In the genomic region with DNA sequence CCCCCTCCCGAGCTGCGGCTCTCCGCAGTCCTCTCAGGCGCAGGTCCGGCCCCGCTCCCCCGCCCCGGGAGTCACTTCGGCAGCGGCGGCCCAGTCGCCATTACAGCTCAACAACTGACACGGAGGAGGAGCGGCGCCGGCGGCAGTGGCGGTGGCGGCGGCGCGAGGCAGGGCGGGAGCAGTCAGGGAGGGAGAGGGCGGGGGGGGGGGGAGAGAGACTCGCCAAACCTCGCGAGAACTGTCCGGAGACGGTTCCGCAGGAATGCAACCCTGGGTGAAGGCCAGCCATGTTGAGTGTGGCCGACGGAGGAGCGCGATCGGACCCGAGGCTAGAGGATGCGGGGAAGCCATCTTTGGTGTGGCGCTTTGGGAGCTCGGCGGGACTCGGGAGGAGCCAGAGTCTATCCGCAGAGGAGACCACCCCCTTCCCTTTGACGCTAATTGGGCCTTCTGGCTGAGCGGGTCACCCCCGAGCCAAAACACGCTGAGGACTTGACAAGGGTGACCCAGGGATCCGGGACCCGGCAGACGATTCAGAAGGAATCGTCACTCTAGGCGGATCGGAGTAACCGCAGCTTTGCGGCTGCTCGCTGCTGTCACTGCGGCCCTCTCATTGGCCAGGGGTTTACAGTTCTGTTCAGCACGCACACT, we compare ENCODE assay signal across 8 mouse cellular contexts. TPM values are rescaled to one million over a fixed set of nuclear protein-coding genes. Genes with fewer than 3 reads are reported as not detected.
DNase-seq lines count a peak whose midpoint lies in the region; ATAC-seq and TF ChIP-seq lines count a peak whose summit lies in the region.

TSS of gene Cep350 (minus strand) at position 188 of the 651 bp plus-strand sequence.

- TF ChIP-seq POLR2A in MEL (IDR thresholded peaks at IDR 0.05; ENCODE audit: control insufficient read depth in 1 of 2, insufficient read depth in 1 of 2, low read depth in 1 of 2, low read length in 2 of 2, poor library complexity in 1 of 2), result peak; percentile 16 to 76
- TF ChIP-seq POLR2A in cerebellum, adult 2 months (IDR thresholded peaks at IDR 0.05; ENCODE audit: borderline replicate concordance, insufficient read depth, low read length), result peak; percentile 71

- H3K4me3 ChIP-seq in MEL (ENCODE audit: control insufficient read depth in 1 of 2, insufficient read depth in 1 of 2, low read depth in 2 of 2, low read length in 2 of 2), result peak within 1 kb of the TSS; percentile 71 to 95
- H3K4me3 ChIP-seq in cerebellum, adult 2 months (replicated peaks; ENCODE audit: insufficient read depth, low read depth, low read length), result peak within 1 kb of the TSS; percentile 97
- peak within 1 kb of the TSS; percentile 99 for H3K4me3 ChIP-seq in forebrain, postnatal 0 days (ENCODE audit: low read depth, low read length)
- H3K4me3 ChIP-seq in lung, embryonic 15.5 days, result peak within 1 kb of the TSS; percentile 94

- H3K9me3 ChIP-seq in MEL (replicated peaks; ENCODE audit: insufficient read depth, low read length), result no peaks in the 10 kb centered on the region
- no peaks in the 10 kb centered on the region for H3K9me3 ChIP-seq in forebrain, postnatal 0 days (ENCODE audit: low read length)
- H3K9me3 ChIP-seq in lung, embryonic 15.5 days, result no peaks in the 10 kb centered on the region

- peak in 1 of 2 experiments; percentile 38; a peak in 1 of 4 replicates for TF ChIP-seq EP300 in MEL (IDR thresholded peaks at IDR 0.05; ENCODE audit: low read depth in 1 of 2, low read length in 2 of 2)

- peak within 1 kb of the TSS; percentile 82 for H3K4me2 ChIP-seq in forebrain, postnatal 0 days (ENCODE audit: low read depth)
- H3K4me2 ChIP-seq in lung, embryonic 15.5 days, result peak within 1 kb of the TSS; percentile 77

- TF ChIP-seq RAD21 in MEL (IDR thresholded peaks at IDR 0.05; ENCODE audit: low read depth, low read length), result no peak

- peak; percentile 97 for ATAC-seq in forebrain, postnatal 0 days
- ATAC-seq in lung, embryonic 15.5 days (ENCODE audit: borderline replicate concordance, extremely low read depth, low FRiP score, low TSS enrichment), result peak; percentile 99

- peak; percentile 99 for DNase-seq in MEL (ENCODE audit: low read depth, low spot score)
- DNase-seq in cerebellum, adult 2 months, result peak; percentile 98 to 99
- peak; percentile 98 for DNase-seq in forebrain, postnatal 0 days
- DNase-seq in heart, postnatal 4 days, result peak; percentile 98
- DNase-seq in layer of hippocampus, adult 8-10 months (ENCODE audit: low spot score in 2 of 2), result peak; percentile 96 to 97
- peak; percentile 97 for DNase-seq in ovary, adult 18-20 months (ENCODE audit: low spot score)
- peak; percentile 98 for DNase-seq in thymus, postnatal 0 days (ENCODE audit: low spot score)

- TF ChIP-seq CTCF in MEL (IDR thresholded peaks at IDR 0.05 in 2 of 3, conservative IDR thresholded peaks at IDR 0.05 in 1 of 3; ENCODE audit: control insufficient read depth in 1 of 3, insufficient read depth in 1 of 3, low read depth in 2 of 3, low read length in 3 of 3, poor library complexity in 1 of 3, severe bottlenecking in 1 of 3), result 0 out of 6 replicates have a peak, but pooled peaks of 1 of the 3 experiments have one; percentile 1
- TF ChIP-seq CTCF in cerebellum, adult 2 months (IDR thresholded peaks at IDR 0.05; ENCODE audit: borderline replicate concordance, insufficient read depth, low read depth, low read length), result no peak
- TF ChIP-seq CTCF in forebrain, postnatal 0 days (IDR thresholded peaks at IDR 0.05; ENCODE audit: low read depth), result no peak

- H3K27me3 ChIP-seq in MEL (ENCODE audit: control insufficient read depth in 1 of 2, insufficient read depth in 2 of 2, low read length in 2 of 2), result no peaks in the 10 kb centered on the region
- no peaks in the 10 kb centered on the region for H3K27me3 ChIP-seq in cerebellum, adult 2 months (ENCODE audit: control insufficient read depth, insufficient read depth, low read length)
- no peaks in the 10 kb centered on the region; the same call in 1 of the 2 replicates for H3K27me3 ChIP-seq in forebrain, postnatal 0 days (ENCODE audit: insufficient read depth, low read length)
- H3K27me3 ChIP-seq in lung, embryonic 15.5 days, result no peaks in the 10 kb centered on the region

- under 1% methylated on average over 50 of the region's 57 CpGs for WGBS in cerebellum, adult 2 months
- WGBS in forebrain, postnatal 0 days, result under 1% methylated on average over 50 of the region's 57 CpGs
- 0% methylated on average over 51 of the region's 57 CpGs for WGBS in lung, embryonic 15.5 days

- H3K36me3 ChIP-seq in MEL (ENCODE audit: control insufficient read depth in 1 of 2, insufficient read depth in 2 of 2, low read length in 2 of 2), result peaks cover 0 to 11% of the 10 kb centered on the region in 2 experiments; a peak in 2 of 4 replicates
- no peaks in the 10 kb centered on the region for H3K36me3 ChIP-seq in forebrain, postnatal 0 days (ENCODE audit: insufficient read depth)
- H3K36me3 ChIP-seq in lung, embryonic 15.5 days, result no peaks in the 10 kb centered on the region

- peak within 1 kb of the TSS; percentile 94 for H3K9ac ChIP-seq in MEL (ENCODE audit: control insufficient read depth, low read depth, low read length, poor library complexity, severe bottlenecking)
- peak within 1 kb of the TSS; percentile 97 for H3K9ac ChIP-seq in forebrain, postnatal 0 days
- peak within 1 kb of the TSS; percentile 99 for H3K9ac ChIP-seq in lung, embryonic 15.5 days

- peaks cover 14% of the 10 kb centered on the region for H3K79me2 ChIP-seq in MEL (ENCODE audit: control insufficient read depth, insufficient read depth, low read length, poor library complexity)

- H3K27ac ChIP-seq in MEL (ENCODE audit: control insufficient read depth, low read depth, low read length), result peak within 1 kb of the TSS; percentile 92
- peak within 1 kb of the TSS; percentile 83 for H3K27ac ChIP-seq in cerebellum, adult 2 months (ENCODE audit: insufficient read depth, low read length)
- H3K27ac ChIP-seq in forebrain, postnatal 0 days (ENCODE audit: low read depth, low read length), result peak within 1 kb of the TSS; percentile 95
- H3K27ac ChIP-seq in lung, embryonic 15.5 days, result peak within 1 kb of the TSS; percentile 95

- peaks cover 7 to 9% of the 10 kb centered on the region in 2 experiments for H3K4me1 ChIP-seq in MEL (ENCODE audit: control insufficient read depth in 1 of 2, insufficient read depth in 2 of 2, low read length in 2 of 2)
- H3K4me1 ChIP-seq in cerebellum, adult 2 months (ENCODE audit: control insufficient read depth, insufficient read depth, low read length), result peaks cover 5% of the 10 kb centered on the region; the same call in 1 of the 2 replicates
- H3K4me1 ChIP-seq in forebrain, postnatal 0 days (ENCODE audit: insufficient read depth), result peaks cover 17% of the 10 kb centered on the region; the same call in 1 of the 2 replicates
- H3K4me1 ChIP-seq in lung, embryonic 15.5 days, result peaks cover 10% of the 10 kb centered on the region

TF ChIP-seq in MEL, 35 proteins besides CTCF, POLR2A, EP300 and RAD21:
- TF ChIP-seq POLR2AphosphoS2 (IDR thresholded peaks at IDR 0.05; ENCODE audit: low read length) (0 out of 2 replicates have a peak, but pooled peaks have one; percentile 15), HCFC1 (IDR thresholded peaks at IDR 0.05; ENCODE audit: low read depth, low read length) (peak; percentile 88), BHLHE40 (IDR thresholded peaks at IDR 0.05; ENCODE audit: borderline replicate concordance, low read depth, low read length) (no peak), JUND (IDR thresholded peaks at IDR 0.05; ENCODE audit: low read depth, low read length) (peak; percentile 92), CHD2 (IDR thresholded peaks at IDR 0.05; ENCODE audit: low read length) (peak; percentile 93), MAX (IDR thresholded peaks at IDR 0.05; ENCODE audit: low read length) (peak; percentile 58; the same call in 1 of the 2 replicates), ELF1 (IDR thresholded peaks at IDR 0.05; ENCODE audit: low read depth, low read length) (0 out of 2 replicates have a peak, but pooled peaks have one; percentile 51), E2F4 (IDR thresholded peaks at IDR 0.05; ENCODE audit: borderline replicate concordance, low read depth, low read length) (no peak), MAFK (IDR thresholded peaks at IDR 0.05; ENCODE audit: borderline replicate concordance, low read depth, low read length) (no peak), TCF12 (IDR thresholded peaks at IDR 0.05; ENCODE audit: low read depth, low read length) (peak; percentile 71), MYC (IDR thresholded peaks at IDR 0.05; ENCODE audit: low read depth, low read length) (no peak), NELFE (IDR thresholded peaks at IDR 0.05; ENCODE audit: low read depth, low read length) (peak; percentile 54), CHD1 (IDR thresholded peaks at IDR 0.05; ENCODE audit: low read depth, low read length) (no peak), RCOR1 (IDR thresholded peaks at IDR 0.05; ENCODE audit: low read depth, low read length) (peak; percentile 32; the same call in 1 of the 2 replicates), TAL1 (IDR thresholded peaks at IDR 0.05; ENCODE audit: low read length) (no peak), ZMIZ1 (IDR thresholded peaks at IDR 0.05; ENCODE audit: low read depth, low read length) (peak; percentile 17), UBTF (IDR thresholded peaks at IDR 0.05; ENCODE audit: borderline replicate concordance, insufficient read depth, low read depth, low read length) (peak; percentile 33; the same call in 1 of the 2 replicates), ETS1 (IDR thresholded peaks at IDR 0.05; ENCODE audit: low read depth, low read length) (peak; percentile 46), MYB (IDR thresholded peaks at IDR 0.05; ENCODE audit: low read depth, low read length) (0 out of 2 replicates have a peak, but pooled peaks have one; percentile 5), TBP (IDR thresholded peaks at IDR 0.05; ENCODE audit: low read depth, low read length) (0 out of 2 replicates have a peak, but pooled peaks have one; percentile 32), MAZ (IDR thresholded peaks at IDR 0.05; ENCODE audit: low read depth, low read length) (peak; percentile 93)

RNA-seq across cellular contexts. Expression of gene Cep350, which starts in this region (rescaled TPM):
- total RNA-seq in MEL (2012; rRNA removed), result 4.3 and 5.7 TPM in 2 replicates
- 100 to 1,000 TPM in 1 of 2 experiments, 1 to 10 TPM in 1; 9.7 to 110 TPM for polyA plus RNA-seq in MEL (2012; ENCODE audit: insufficient read depth in 1 of 2, insufficient read length in 2 of 2, low read depth in 1 of 2, low replicate concordance in 2 of 2, missing spikeins in 1 of 2)
- 16.4 and 17.4 TPM in 2 replicates for polyA plus RNA-seq in cerebellum, adult 2 months (2012; rRNA removed)
- 27.8 and 34.1 TPM in 2 replicates for total RNA-seq in forebrain, postnatal 0 days (2014; rRNA removed)
- 5.7 and 10.1 TPM in 2 replicates for polyA plus RNA-seq in forebrain, postnatal 0 days (2015; fragmentation: Nextera tagmentation; extraction: Ambion mirVana)
- 10 to 100 TPM; 35.4 to 37.7 TPM for total RNA-seq in heart, postnatal 4 days (2021)
- total RNA-seq in layer of hippocampus, adult 8-10 months (2022), result 10 to 100 TPM; 52.7 to 58.6 (median 55.4) TPM
- polyA plus RNA-seq in lung, embryonic 15.5 days (2015; fragmentation: Nextera tagmentation; extraction: Ambion mirVana), result 10.6 and 10.8 TPM in 2 replicates
- 10.4 and 16.9 TPM in 2 replicates for polyA plus RNA-seq in thymus, postnatal 0 days (2015; fragmentation: Nextera tagmentation; extraction: Ambion mirVana)

Comparison
In these comparisons a context has a peak if more than half of its experiments do, and no peak if none do; other contexts are left out.
1. Peak in every context shown above with its lines: DNase-seq, ATAC-seq, H3K4me3 ChIP-seq and H3K27ac ChIP-seq.